Mouse (Mus musculus) frontal cortex, adult (tissue): ENCODE results near the gene Clip3.

Experiments used
- ATAC-seq: cut with Nextera tagmentation; 2 replicates; pipeline ENCODE4 v1.9.2; 2017; ENCODE audit warnings: mild to moderate bottlenecking, moderate library complexity, mixed read lengths; ENCODE audit not compliant: low TSS enrichment

Gene Clip3

DNA sequence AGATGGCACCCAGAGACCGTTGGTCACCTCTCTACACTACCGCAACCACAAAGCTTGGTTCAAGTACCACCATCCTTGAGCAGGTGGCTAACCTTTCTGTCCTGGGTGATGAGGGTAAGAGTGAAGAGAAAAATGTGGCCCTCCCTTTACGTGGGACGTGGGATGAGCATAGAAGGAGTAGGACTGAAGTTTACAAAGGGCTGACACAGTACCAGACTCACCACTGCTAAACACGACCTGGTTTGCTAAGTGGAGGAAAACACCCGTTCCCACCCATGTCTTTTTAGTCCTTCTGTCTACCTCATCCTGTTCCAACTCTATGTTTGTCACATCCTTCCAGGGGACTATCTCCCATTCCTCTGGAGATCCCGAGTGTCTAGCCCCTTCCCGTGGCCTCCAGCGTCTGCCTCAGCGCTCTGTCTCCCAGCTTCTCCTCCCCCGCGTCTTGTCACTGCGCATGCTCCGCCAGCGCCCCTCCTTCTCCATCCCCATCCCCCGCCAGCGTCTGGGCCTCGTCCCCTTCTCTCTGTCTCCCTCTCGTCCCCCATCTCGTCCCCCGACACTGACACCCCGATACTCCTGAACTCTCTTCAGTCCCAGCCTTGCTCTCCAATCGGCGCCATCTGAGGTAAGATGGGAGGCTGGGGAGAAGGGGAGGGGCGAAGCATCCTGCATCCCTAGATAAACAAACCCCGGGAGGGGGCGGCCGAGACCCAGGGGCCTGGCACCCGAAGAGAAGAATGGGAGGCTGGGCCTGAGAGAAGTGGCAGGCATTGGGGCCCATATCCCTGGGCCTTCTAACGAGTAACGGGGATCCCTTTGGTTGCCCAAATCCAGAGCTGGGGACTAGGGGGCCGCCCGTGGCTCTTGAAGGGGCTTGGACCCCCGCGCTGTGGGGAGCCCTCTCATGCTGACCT, at the start of gene Clip3:
TSS of gene Clip3 (plus strand) at position 514 of the 917 bp plus-strand sequence.
- ATAC-seq, result peak; percentile 60

DNA sequence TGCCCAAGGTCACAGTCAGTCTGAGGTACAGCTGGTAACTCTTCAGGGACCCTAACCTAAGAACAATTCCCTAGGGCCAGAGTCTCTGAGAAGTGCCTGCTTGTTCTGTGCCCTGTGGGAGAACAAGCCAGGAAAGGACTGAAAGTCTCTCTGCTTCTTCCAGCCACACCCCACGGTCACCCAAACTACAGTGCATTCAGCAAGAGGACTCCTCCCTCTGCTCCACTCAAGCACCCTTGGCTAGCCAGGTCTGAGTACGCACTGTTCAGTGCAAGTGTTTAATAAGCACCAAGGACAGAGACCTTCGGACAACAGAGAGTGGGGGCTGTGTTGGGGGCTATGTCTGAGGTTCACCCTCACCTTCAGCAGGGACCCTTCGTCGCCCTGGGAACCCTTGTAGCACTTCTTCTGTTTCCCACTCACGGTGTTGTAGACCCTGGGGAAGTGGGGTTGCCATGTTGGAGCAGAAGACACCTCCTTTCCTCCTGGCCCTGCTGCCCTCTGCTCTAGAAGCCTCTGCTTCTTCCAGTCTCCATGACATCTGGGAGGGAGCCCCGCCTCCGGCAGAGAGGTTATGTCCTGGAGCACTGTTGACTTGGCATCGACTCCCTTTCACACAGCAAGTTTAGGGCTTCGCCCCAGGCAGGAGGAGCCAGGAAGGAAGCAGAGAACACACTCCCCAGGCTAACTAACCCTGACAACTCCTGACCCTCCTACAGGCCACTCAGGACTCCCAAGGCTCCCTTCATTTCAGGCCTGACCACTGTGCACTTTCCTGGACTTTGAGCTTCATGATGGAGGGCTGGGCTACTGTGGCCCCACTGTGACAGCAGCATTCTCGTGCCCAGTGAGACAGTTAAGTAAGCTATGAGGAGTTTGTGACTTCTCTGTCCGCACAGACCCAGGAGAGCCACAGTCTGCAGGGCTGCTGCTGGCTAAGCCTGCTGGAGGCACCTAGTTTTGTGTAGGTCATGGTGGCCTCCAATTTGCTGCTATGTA, 39.3 kb upstream of the Clip3 start:
- ATAC-seq, result no peak

DNA sequence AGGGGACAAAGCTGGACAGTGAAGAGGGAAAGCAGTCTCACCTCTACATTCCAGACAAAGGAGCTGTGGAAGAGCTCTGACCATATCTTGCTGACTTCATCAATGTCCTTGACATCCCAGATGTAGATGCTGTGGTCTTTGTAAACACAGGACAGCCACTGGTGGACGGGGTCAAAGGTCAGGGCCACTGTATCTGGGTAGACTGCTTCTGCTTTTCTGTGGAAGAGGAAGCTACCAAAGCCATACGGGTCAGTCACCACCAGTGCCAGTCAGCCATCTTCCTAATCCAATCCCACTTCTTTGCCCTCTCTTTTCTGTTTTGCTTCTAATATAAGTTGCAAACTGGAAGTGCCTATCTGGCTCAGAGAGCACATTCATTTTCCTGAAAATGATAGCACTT, 26.5 kb upstream of the Clip3 start:
- no peak for ATAC-seq

DNA sequence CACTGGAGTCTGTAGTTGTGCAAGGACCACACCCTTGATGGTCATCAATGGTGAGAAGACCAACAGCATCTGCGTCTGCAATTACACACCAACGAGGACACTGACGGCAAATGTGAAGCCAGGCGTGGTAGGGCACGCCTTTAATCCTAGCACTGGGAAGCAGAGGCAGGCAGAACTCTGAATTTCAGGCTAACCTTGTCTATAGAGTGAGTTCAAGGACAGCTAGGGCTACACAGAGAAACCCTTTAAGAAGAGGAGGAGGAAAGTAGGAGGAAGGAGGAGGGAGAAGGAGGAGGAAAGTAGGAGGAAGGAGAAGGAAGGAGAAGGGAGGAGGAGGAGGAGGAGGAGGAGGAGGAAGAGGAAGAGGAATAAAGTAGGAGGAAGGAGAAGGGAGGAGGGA, 26.0 kb upstream of the Clip3 start:
- no peak for ATAC-seq

DNA sequence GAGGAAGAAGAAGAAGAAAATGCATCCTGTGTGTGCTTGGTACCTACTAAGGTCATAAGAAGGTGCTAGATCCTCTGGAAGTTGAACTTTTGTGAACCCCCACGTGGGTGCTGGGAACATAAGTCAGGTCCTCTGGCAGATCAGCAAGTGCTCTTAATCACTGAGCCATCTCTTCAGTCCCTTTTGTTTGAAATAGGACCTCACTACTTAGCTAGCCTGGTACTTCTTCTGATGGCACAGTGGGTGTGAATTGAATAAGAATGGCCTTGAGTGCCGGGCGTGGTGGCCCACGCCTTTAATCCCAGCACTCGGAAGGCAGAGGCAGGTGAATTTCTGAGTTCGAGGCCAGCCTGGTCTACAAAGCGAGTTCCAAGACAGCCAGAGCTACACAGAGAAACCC, 25.6 kb upstream of the Clip3 start:
- no peak for ATAC-seq

DNA sequence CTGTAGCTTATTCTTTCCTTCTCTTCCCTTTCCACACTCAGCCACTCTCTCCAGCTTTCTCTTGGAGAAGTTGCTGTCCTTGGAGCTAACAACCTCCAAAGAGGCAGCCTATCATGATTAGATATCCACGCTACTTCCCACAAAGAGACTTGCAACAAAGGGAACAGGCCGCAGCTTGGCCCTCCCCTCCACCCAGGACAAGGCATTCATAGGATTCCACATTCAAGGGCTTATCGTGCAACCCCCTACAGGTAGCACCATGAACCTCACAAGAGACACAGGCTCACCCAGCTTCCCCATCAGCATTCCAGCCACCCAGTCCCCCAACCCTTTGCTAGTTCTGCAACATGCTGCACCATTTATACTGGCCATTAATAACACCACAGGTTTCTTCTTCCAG, 24.7 kb upstream of the Clip3 start:
- no peak for ATAC-seq

DNA sequence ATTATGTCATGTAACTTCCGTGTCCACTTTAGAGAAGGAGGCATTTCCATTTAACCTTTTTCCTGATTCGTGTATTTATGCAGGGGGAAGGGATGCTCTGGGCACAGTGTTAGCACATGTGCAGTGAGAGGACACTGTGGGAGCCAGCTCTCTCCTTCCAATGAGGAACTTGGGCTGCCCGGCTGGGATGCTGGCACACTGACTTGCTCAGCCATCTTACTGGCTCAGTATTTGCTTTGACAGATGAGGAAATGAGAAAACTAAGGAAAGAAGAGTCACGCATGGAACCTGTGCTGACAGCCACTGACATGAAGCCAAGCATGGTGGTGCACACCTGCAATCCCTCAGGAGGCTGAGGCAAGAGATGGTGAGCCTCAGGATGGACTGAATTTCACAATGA, 21.9 kb upstream of the Clip3 start:
- no peak for ATAC-seq

DNA sequence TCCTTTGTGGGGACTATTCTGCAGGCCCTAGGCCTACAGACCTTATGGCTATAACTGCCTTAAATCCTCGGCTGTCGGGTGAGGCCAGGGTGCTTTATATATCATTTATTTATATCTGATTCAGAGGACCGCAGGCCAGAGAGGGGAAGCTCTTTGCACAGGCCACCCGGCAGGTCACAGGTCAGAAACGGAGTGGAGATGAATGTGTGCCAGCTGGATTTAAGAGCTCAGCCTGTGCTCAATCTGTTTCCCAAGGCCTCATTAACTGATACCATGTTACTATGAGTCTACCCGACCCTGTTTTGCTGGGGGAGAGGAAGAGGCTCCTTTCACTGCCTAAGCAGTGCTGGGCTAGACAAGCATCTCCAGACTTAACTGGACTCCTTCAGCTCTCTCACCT, 17.1 kb upstream of the Clip3 start:
- ATAC-seq, result no peak

DNA sequence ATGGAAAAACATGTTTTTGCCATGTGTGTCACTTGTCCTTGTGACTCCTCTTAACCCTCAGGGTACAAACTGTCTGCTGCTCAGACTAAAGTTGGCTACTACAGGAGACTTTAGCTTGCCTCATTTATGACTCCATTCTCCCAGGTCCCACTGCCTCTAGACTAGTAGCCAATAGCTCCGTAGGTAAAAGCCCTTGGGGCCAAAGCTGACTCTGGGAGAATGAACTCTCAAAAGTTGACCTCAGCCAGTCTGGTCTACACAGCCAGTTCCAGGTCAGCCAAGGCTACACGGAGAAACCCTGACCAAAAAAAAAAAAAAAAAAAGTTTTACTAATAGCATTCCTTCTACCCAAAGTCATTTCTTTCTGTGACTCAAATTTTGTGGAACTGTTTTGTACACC, 12.6 kb upstream of the Clip3 start:
- ATAC-seq, result no peak

DNA sequence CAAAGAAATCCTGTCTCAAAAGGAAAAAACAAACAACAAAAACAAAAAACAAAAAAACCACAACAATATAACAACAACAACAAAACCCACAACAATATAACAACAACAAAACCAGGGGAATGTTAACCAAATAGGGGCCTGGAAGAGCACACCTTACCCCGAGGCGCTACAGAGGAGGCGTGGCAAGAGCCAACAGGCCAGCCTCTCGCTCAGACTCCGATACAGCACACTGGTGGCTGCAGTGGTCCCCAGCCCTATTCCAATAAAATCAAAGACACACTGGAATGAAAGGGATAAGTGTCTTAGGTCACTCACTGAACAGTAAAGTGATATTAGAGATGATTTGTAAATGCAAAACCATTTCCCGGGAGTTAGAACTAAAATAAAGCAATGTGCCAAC, 12.0 kb upstream of the Clip3 start:
- ATAC-seq, result no peak

DNA sequence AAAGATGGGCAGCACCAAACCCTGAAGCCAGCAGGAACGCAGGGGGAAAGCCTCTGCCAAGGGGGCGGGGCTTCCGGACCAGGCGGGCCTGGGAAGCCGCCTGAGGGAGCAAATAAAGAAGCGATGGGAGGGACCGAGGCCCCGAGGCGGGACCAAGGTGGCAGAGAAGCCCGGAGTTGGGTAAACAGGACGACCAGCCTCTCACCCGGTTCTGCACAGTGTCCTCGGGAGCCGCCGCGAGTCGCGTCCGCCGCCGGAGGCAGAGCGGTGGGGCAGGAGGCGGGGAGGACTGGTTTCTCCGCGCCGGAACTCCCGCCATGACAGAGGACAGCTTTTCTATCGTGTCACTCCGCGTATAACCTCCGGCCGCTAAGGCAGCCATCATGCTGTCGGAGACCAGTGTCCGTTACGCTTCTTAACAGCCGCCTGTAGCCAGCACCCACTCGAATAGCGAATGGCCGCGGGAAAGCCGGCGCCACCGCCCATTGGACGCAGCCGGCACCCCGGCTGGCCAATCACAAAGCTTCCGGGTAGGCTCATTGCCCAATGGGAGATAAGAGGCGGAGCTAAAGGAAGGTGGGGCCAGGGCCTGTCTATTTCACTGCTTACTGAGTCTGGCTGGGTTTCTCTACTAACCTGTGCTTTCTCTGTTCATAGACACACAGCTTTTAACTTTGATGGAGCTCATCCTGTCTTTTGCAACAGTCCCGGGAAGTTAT, 11.4 kb upstream of the Clip3 start, which contains the start of the genes Thap8 and Wdr62:
TSS of gene Thap8 (plus strand) at position 144 of the 719 bp plus-strand sequence.
TSS of gene Wdr62 (minus strand) at position 469 of the 719 bp plus-strand sequence.
- peak; percentile 95 for ATAC-seq

DNA sequence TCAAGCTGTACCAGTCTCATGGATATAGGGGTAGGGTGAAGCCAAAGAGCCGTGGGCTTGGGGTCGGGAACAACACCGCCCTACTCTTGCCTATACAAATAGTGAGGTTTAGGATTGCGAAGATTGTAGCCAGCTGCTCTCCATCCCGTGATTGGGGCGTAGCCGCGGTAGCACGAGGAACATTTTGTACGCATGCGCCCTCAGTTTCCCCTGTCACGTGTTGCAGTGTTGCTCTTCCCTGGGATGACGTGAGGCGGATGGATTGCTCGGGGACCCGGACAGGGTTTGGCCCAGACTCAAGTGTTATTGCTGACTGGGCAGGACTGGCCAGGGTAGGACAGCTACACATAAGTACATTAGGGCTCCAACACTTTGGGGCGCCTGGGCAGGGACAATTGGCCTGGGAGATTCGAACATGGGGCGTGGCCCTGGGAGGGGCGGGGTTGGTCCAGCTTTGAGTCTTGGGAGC, 10.8 kb upstream of the Clip3 start:
- peak; percentile 84 for ATAC-seq

DNA sequence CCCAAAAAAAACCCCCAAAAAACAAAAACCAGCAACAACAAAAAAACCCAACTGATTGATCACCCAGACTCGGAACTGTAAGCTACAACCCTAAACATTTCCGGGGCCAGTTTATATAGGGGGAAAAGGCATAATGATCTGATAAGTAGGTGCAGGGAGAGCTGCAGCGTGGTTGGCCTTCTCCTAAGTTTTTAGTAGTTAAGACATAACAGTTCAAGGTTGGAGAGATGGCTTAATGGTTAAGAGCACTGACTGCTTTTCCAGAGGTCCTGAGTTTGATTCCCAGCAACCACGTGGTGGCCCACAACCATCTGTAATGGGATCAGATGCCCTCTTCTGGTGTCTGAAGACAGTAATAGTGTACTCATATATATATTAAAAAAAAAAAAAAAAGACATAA, 10.0 kb upstream of the Clip3 start:
- no peak for ATAC-seq

DNA sequence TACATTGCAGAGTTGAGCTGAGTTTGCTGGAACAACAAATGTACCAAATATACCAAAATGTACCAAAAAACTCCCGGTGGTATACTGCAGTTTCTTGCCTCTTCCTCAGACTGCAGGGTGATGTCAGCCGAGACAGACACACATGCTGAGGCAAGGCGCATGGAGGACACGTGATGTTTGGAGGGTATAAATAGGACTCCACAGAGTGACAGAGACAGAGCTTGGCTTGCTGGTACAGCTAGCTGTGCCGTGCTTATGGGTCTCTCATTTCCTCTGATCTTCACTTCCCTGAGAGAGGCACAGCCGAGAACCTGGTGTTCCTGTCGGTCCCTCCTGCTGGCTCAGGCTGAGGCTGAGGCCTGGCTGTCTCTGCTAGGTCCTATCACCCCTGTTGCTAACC, 8.8 kb upstream of the Clip3 start:
- no peak for ATAC-seq

DNA sequence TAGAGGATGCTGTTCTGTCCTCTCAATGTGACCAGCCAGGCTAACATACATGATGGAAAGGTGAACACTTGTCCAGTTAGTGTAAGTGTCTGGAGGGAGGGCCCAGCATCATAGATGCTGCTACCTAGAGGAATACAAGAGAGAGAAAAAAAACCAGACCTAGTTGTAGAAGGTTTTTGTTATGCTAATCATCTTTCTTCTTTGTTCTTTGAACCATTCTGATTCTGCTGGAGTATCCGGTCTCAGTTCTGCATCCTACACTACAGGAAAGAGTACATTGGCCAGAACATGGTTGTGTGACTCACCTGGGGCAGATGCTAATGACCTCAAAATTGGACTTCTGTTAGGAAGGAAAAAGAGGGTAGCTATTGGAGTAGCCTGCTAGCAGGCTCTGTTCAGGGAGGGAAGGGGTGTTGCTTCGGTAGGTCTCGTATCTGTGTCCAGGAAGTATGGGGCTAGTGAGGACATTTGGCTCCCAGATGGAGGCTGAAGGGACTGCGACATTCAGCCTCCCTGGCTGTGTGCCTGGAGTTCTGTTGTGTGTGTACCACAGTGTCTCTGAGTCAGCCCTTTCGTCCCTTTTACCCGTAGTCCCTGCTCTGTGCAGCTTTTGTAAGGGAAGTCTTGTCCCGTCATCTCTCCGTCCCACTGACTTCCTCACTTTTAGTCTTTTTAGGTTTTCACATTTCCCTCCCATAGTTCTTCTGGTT, 4.7 kb upstream of the Clip3 start:
- no peak for ATAC-seq

DNA sequence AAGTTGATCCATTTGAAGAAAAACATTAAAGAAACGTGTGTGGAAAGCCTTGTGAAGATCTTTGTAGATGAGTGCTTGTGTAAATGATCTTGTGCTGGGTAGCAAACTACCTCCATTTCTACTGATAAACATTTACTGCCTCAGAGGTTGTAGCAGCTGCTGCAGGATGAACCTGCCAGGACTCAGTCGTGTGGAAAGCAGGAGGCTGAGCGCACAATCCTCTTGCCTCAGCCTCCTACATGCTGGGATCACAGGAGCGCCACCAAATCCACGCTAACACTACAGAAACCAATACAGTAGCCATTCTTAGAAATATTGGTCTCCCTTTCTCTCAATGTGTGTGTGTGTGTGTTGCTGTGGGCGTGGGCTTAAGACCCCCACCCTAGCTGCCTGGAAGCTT, 3.5 kb upstream of the Clip3 start:
- ATAC-seq, result no peak

DNA sequence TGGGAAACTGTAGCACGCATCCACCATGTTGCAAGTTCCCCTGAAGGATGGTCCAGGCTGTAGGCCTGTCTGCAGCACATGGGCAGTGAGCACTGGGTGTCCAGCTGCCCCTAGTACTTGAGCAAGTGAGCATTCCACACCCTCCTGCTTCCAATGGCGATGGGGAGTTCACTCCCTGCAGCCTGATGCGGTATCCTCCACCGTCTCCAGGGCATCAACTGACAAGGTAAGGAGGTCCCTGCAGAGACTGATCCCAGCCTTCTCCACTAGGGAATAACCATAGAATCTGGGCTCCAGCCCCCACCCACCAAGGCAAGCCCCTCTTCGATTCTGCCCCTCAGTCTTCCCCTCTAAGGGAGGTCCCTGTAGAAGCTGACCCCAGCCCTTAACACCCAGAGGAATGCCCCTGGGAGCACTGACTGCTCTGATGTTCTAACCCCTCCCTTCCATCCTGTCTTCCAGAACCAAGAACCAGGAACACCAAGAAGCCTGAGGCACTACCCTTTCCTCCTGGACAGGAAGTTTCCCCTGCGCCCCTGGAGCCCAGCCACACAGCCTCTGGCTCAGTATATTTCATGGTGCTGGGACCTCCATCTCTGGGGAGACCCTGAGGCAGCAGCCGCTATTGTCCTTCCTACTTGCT, 2.3 kb upstream of the Clip3 start:
- ATAC-seq, result no peak

DNA sequence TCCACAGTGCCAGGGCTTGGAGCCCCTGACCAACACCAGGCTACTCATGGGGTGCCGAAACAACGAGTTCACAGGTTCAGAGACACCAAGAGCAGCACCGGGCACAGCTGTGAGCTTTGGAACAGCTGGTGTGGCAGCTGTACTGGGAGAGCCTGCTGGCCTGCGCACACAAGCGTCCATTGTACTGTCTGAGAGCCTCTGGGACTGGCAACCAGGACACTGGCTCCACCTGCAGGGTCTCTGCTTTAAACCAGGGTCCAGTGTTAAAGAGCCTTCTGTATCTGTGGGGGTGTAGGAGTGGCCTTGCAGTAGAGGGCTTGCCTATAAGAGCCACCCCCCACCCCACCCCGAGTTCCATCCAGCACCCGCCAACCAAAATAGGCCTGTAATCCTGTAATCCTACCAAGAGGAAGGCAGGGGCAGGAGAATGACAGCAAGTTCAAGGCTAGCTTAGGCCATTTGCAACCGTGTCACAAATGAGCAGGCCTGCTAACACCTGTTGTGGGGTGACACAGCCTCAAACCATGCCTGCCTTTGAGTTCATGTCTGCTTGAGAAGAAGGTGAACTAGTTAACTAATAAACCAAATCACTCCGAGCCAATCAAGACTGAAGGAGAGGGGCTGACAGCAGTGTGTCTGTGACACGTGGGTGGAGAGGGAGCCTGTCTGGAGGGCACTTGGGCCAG, 1.7 kb upstream of the Clip3 start:
- 0 out of 2 replicates have a peak, but pooled peaks have one; percentile 14 for ATAC-seq

DNA sequence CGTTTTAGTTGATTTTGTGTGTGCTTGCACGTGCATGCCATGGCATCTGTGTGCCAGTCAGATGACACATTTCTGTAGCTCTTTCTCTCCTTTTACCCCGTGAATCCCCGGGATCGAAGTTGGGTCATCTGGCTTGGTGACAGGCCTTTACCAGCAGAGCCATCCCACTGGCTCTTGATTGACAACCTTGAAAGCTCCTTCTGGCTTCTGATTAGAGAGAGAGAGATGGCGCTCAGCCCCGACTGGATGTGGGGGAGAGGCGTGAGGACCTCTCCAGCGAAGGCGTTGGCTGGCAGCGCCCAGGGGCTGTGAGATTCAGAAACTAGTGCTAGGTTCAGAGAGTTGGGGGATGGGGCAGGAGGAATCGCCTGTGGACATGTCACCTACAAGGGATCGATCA, 2.3 kb downstream of the Clip3 start:
- no peak for ATAC-seq

DNA sequence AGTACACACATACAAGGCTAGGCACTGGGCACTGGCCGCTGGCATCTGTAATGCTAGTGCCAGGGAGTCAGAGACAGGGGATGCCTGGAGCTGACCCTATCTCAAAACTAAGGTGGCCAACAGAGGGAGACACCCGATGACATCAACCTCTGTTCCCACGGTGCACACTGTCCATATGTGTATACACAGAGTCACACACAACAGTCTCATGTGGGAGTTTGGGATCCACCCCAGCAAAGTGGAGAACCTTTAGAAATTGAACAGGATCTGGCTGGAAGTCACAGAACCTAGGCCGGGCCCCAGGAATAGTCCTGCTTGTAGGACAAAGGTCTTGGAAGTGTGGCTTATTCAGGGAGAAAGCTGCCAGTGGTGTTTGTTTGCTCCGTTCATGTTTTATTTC, 2.8 kb downstream of the Clip3 start:
- no peak for ATAC-seq
